Mouse (Mus musculus) brown adipose tissue, adult 24 weeks (tissue): ENCODE data around the gene Rsf1. TPM values are rescaled to one million over a fixed set of nuclear protein-coding genes. Genes with fewer than 3 reads are reported as not detected.

Experiments used
- H3K27ac ChIP-seq: fragments of 200-500 bp; replicated peaks from 2 replicates; pipeline ENCODE4 v1.5.1; 2012; ENCODE audit warnings: low read depth, mild to moderate bottlenecking, low read length
- H3K4me1 ChIP-seq: fragments of 200-500 bp; 2 replicates; pipeline ENCODE4 v1.6.1; 2012; ENCODE audit warnings: low read length, mixed read lengths; ENCODE audit not compliant: control insufficient read depth, insufficient read depth, insufficient read length
- H3K4me3 ChIP-seq: fragments of 200-500 bp; 2 replicates; pipeline ENCODE4 v1.5.1; 2012; ENCODE audit warnings: low read depth, mild to moderate bottlenecking, low read length, moderate library complexity; ENCODE audit not compliant: insufficient read depth
- polyA plus RNA-seq: library from polyadenylated mRNA; stranded (reverse); fragments of >200 nt; gene quantifications from 2 replicates; pipeline ENCODE4 v1.2.4, GENCODE M21; 2012; ENCODE audit not compliant: missing spikeins, insufficient read depth, insufficient read length

Rsf1 gene
- polyA plus RNA-seq, 1 experiment, result 9.5 TPM

DNA sequence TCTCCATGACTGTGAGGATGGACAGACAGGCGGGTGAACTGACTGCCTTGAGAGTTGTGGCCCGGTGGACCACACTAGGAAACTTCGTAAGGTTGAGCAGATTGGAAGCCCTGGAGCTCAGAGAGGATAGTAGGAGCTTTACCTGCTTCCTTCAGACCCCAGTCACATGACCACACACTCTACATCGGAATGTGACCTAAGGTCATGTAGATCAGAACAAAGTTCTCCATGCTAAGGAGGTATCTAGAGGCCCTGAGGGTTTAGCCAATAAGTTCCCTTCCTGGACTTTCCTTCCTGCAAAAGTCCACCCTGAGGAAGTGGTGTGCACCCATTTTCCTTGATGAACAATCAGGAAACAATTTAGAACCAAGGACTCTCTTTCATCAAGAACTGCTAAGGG is 12.7 kb downstream of the Rsf1 start:
- no peak overlapping the region for H3K4me3 ChIP-seq
- peaks cover 5% of the 10 kb centered on the region for H3K4me1 ChIP-seq
- no peak overlapping the region for H3K27ac ChIP-seq

DNA sequence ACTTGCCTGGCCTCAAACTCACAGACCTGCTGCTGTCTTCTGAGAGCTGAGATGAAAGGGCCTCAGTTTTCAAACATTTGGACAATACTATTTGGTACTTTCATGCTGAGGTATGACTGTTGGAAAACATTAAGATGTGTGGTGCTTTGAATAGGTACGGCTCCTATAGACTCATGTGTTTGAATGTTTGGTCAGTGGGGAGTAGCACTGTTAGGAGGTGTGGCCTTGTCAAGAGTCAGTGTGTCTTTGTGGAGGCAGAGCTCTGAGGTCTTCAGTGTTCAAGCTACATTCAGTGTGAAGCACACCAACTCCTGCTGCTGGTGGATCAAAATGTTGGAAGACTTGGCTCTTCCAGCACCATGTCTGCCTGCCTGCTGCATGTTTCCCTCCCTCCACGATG is 13.8 kb downstream of the Rsf1 start:
- H3K27ac ChIP-seq, result no peak overlapping the region
- peaks cover 5% of the 10 kb centered on the region for H3K4me1 ChIP-seq
- H3K4me3 ChIP-seq, result no peak overlapping the region

DNA sequence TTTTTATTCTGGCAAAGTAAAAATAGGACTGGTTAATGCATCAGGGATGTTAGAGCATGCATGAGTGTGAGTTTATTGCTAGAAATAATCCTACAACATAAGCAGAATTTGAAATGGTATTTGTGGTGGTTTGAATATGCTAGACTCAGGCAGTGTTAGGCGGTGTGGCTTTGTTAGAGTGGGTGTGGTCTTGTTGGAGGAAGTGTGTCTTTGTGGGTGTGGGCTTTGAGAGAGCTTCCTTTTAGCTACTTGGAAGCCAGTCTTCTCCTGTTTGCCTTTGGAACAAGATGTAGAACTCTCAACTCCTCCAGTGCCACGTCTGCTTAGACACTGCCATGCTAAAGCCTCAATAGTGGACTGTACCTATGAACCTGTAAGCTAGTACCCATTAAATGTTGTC is 18.9 kb downstream of the Rsf1 start:
- Histone ChIP-seq H3K4me3 (no peak overlapping the region), H3K27ac (no peak overlapping the region)

DNA sequence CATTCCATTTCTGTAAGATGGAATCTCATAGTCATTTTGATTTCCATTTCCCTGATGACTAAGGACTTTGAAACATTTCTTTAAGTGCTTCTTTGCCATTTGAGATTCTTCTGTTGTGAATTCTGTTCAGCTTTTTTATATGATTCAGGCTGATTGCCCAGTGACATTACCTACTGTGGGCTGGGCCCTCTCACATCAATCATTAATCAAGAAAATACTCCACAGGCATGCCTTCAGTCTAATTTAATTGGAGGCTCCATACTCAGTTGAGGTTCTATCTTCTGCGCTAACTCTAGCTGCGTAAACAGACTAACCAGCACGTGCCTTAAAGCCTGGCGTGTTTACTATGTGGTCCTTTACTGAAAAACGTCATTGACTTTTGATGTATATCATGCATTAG is 41.7 kb downstream of the Rsf1 start:
- Histone ChIP-seq H3K27ac (no peak overlapping the region), H3K4me1 (no peaks in the 10 kb centered on the region; the same call in 1 of the 2 replicates)

More for the DNA sequence above, 18.9 kb downstream of the Rsf1 start:
- H3K4me1 ChIP-seq, result 0 out of 2 replicates have a peak, but pooled peaks cover 2% of the 10 kb centered on the region

DNA sequence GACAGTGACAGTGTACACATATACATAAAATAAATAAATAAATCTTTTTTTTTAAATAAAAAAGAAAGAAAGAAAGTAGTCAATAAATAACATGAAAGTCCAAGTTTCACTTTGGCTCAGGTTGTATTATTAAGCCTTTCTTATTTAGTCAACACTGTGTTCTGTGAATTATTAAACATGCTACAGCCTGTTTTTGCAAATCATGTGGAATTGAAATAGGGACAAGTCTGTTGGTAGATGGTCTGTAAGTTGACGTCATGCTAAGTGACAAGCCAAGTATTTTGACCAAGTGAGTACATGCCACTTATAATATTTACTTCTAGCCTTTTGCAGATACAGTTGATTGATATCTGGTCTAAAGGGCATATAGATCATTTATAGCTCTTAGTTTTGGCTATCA is 43.0 kb downstream of the Rsf1 start:
- Histone ChIP-seq H3K27ac (no peak overlapping the region), H3K4me3 (no peak overlapping the region), H3K4me1 (no peaks in the 10 kb centered on the region; the same call in 1 of the 2 replicates)

More for the DNA sequence above, 41.7 kb downstream of the Rsf1 start:
- H3K4me3 ChIP-seq, result no peak overlapping the region

DNA sequence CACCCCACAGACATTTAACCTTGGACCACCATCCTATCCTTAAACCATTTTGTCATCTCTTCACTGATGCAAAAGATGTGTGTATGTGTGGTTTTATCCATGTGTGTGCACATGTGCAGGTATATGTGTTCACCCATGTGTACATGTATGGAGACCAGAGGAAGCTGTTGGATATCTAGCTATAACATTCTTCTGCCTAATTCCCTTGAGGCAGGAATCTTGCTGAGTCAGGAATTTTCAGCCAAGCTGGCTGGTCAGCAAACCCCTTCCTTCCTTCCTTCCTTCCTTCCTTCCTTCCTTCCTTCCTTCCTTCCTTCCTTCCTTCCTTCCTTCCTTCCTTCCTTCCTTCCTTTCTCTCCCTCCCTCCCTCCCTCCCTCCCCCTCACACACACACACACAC is 43.7 kb downstream of the Rsf1 start:
- no peak overlapping the region for H3K4me3 ChIP-seq
- H3K27ac ChIP-seq, result no peak overlapping the region
- H3K4me1 ChIP-seq, result no peaks in the 10 kb centered on the region; the same call in 1 of the 2 replicates

DNA sequence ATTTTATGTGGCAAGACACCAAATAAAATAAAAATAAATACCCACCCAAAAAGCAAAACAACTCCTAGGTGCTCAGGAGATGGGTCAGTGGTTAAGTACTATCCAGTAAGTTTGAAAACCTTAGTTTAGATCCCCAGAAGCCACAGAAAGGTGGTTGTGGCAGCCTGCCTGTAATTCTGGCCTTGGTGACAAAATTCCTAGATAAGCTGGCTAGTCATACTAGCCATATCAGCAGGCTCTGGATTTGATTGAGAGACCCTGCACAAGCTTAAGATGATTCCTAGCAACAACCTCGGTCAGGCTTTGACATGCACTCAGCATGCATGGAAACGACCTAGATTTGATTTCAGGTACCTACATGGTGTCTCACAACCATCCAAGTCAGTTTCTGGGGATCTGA is 49.7 kb downstream of the Rsf1 start:
- H3K4me1 ChIP-seq, result no peaks in the 10 kb centered on the region; the same call in 1 of the 2 replicates
- H3K27ac ChIP-seq, result no peak overlapping the region
- H3K4me3 ChIP-seq, result no peak overlapping the region

DNA sequence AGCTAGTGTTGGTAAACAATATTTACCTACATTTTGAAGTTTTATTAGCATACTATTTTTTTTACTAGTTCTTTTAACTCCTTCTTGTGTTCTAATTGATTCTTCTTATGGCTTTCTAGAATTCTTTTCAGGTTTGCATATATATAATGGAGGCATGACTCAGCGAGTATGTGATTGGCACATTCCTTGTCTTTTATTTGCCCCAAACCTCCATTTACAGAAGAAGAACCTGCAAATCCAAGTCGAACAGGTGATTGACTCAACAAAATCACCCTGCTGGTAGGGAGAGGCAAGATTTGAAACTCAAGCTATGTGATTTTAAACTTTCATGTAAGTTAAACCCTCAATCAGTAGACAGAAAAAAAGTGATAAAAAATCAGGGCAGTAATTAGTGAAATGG is 51.6 kb downstream of the Rsf1 start:
- H3K27ac ChIP-seq, result no peak overlapping the region
- H3K4me1 ChIP-seq, result no peaks in the 10 kb centered on the region; the same call in 1 of the 2 replicates
- H3K4me3 ChIP-seq, result no peak overlapping the region

DNA sequence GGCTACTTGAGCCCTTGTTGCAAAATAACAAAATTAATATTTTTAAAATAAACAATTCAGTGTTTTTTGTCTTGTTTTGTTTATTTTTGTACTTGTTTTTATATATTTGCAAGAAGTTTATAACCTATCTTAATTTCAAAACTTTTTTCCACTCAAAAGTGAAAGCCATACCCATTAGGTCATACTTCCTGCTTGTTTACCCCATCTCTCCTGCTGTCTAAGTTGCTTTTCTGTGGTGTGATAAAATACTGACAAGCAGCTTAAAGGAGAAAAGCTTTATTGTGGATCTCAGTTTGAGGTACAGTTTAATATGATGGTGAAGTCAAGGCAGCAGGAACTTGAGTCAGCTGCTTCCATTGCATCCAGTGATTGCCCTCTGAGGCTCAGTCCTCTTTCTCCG is 53.2 kb downstream of the Rsf1 start:
- H3K4me1 ChIP-seq, result no peaks in the 10 kb centered on the region
- H3K27ac ChIP-seq, result no peak overlapping the region
- H3K4me3 ChIP-seq, result no peak overlapping the region

DNA sequence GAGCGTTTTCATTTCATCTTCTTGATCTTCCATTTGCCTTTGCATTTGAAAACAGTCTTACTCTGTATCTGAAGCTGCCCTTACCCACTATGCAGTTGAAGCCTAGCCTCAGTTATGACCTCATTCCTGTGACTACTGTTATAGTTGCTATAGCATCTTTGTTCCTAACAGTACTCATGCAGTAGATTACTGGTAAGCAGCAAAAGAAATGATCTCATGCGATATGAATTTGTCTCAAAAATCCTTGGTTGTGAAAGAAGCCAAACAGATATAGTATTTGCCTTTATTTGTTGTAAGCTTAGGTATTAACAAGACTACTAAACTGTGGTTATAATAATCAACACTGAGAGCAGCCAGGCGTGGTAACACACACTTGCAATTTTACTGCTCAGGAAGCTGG is 65.4 kb downstream of the Rsf1 start:
- H3K27ac ChIP-seq, result no peak overlapping the region
- no peak overlapping the region for H3K4me3 ChIP-seq
- H3K4me1 ChIP-seq, result no peaks in the 10 kb centered on the region

DNA sequence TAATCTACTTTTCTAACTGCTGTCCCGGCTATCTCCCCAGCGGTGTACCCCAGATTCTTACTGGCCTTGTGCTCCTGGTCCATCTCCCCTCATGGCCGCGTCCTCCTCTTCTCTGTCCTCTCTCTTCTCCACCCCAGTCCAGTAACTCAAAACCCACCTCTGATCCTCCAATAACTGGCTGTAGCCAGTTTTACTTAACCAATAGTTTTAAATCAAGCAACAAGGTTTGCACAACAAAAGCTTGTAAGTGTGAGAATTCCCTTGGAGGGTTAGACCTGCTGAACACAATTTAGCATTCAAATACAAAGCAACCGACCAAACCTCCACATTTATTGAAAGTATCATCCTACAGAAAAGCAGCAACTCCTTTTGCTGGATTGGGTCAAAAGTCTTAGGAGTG is 68.0 kb downstream of the Rsf1 start:
- H3K4me3 ChIP-seq, result no peak overlapping the region
- no peak overlapping the region for H3K27ac ChIP-seq
- H3K4me1 ChIP-seq, result no peaks in the 10 kb centered on the region

DNA sequence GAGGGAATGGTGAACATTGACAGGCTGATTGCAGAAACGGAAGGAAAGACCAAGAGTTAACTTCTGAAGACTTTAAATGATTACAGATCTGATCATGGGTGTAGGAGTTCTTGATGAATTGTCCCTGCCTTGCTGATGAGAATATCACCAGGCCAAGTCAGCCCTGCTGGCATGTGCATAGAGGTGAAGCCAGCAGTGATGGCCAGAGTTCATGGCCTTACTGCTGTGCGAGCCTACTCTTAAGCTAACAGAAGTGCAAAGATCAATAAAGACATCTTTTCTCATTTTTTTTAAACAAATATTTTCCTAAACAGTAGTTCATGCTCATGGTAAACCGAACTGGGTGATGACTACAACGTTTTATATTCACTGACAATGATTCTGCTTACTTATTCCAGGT is 71.0 kb downstream of the Rsf1 start:
- Histone ChIP-seq H3K4me3 (no peak overlapping the region), H3K27ac (no peak overlapping the region), H3K4me1 (no peaks in the 10 kb centered on the region)

DNA sequence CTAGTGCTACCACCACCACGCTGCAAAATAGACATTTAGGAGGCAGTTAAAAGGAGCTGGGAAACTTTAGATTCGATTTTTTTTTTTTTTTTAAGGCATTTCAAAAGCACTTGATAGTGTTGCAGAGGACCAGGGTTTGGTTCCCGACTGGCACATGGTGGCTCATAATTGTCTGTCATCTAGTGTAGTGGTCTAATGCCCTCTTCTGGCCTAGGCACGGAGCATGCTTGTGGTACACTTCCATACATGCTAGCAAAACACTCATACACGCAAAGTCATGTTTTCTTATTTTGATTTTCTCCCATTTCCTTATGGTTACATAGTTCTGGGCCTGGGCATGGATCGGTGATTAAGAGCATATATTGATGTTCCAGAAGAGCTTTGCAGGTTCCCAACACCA is 76.5 kb downstream of the Rsf1 start:
- no peak overlapping the region for H3K27ac ChIP-seq
- H3K4me3 ChIP-seq, result no peak overlapping the region
- H3K4me1 ChIP-seq, result no peaks in the 10 kb centered on the region

DNA sequence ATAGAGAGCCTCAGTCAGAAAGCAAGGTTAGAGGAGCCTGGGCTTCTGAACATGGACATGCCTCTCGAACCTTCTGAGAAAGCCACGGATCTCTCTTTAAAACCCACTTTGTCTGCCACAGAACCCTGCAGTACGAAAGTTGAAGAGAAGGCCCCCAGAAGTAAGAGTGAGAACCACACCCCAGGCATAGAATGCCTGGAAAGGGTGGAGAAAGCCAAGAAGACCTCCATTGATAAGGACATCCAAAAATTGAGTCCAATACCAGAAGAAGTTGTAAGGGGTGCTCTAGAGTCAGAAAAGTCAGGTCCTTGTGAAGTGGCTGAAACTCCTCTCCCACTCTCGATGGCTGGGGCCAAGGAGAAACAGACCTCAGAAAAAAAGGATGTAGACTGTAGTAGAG is 81.9 kb downstream of the Rsf1 start:
- Histone ChIP-seq H3K4me1 (no peaks in the 10 kb centered on the region), H3K27ac (no peak overlapping the region), H3K4me3 (no peak overlapping the region)

DNA sequence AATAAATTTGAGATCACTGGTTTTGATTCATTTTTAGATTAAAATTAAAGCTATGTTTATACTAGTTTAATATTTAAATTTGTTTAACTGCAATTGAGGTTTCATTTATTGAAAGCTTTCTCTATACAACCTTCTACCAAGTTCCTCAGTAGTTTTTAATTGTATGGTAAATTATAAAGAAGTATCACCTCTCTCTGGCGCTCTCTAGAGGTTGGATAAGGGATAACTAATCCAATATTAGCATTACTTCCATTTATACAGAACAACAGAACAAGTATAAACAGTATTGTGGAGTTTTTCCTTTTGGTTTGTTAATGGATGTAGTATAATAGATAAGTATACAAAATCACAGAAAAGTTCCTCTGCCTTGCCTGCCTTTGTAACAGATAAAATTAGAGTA is 99.5 kb downstream of the Rsf1 start:
- Histone ChIP-seq H3K4me1 (no peaks in the 10 kb centered on the region), H3K4me3 (no peak overlapping the region), H3K27ac (no peak overlapping the region)

DNA sequence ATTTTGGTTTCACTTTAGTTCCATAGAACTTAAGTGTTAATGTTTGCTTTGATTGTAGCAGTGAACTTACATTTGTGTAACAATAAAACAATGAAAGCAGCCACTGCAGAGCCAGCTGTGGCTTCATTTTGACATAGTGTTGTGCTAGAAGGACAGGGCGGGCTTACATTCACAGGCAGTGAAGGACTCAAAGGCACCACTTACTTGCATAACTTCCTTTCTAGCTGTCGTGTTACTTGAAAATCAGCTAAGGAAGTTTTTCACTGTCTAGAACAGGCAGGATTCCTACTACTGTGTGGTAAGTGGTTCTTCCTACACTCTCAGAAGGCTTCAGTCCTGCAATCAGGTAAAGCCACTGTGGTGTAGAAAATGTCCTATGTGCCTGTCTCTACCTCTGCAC is 108.1 kb downstream of the Rsf1 start:
- no peak overlapping the region for H3K4me3 ChIP-seq
- H3K4me1 ChIP-seq, result no peaks in the 10 kb centered on the region
- H3K27ac ChIP-seq, result no peak overlapping the region

DNA sequence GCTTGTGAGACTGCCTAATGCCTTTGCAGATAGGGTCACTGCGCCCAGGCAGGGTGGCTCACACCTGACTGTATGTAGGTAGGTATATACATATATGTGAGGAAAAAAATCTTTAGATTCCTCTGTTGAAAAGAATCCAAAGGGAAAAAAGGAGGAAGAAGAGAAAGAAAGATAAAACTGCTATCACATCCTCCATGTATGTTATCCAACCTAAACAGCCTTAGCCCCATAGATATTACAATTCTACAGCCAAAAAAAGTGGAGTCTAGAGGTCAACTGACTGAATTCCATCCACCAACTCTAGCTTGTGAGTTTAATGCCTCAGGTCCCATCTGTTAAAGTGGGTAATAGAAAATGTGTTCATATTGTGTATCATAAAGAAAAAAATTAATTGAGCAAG is 115.8 kb downstream of the Rsf1 start:
- no peak overlapping the region for H3K4me3 ChIP-seq
- H3K4me1 ChIP-seq, result peaks cover 4% of the 10 kb centered on the region
- H3K27ac ChIP-seq, result no peak overlapping the region
